Mouse (Mus musculus) left cerebral cortex, adult 11 months (tissue): ENCODE data around the gene Adamts8.

ENCODE experiments used
- DNase-seq: peaks from one replicate; pipeline ENCODE4 v3.0.0; 2022; ENCODE audit warnings: low spot score

Gene Adamts8

DNA sequence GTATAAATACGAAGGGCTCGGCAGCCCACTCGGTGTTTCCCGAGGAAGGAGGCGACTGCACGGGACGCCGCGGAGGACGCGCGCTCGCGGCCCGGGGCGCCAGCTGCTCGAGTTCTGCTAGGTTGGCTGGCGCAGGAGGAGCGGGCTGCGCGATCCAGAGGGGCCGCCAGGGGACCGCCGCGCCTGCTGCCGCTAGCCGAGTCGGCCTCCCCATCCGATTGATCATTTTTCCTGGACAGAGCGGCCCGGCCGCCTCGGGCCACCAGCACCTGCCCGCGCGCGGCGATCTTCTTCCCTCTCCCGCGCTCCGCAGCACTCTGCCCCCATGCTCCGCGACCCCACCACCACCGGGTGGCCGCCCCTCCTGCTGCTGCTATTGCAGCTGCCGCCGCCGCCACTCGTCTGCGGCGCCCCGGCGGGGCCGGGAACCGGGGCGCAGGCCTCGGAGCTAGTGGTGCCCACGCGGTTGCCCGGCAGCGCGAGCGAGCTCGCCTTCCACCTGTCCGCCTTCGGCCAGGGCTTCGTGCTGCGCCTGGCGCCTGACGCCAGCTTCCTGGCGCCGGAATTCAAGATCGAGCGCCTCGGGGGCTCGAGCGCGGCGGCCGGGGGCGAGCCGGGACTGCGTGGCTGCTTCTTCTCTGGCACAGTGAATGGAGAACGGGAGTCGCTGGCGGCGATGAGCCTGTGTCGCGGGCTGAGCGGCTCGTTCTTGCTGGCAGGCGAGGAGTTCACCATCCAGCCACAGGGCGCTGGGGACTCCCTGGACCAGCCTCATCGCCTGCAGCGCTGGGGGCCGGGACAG, at the start of gene Adamts8:
Gene Adamts8, plus strand, starts transcription at position 51 of the 802 bp plus-strand sequence.
- DNase-seq, result no peak

DNA sequence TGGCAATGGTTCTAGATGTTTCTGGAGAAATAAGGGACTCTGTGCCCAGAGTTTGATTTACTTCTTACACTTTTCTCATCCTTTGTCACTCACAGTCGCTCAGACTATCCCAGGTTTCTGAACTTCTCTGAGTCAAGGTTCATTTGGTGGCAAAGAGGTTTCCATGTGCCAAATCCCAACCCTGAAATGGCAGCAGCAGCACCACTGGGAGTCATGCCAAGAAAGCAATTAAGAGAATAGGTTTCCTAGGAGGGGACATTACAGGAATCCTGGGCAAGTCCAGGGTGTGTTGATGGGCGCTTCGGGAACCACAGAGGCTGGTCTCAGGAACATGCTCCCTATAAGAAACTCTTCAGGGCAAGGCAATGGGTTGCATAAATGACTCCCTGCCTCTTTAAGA, 46.7 kb upstream of the Adamts8 start:
- DNase-seq, result no peak

DNA sequence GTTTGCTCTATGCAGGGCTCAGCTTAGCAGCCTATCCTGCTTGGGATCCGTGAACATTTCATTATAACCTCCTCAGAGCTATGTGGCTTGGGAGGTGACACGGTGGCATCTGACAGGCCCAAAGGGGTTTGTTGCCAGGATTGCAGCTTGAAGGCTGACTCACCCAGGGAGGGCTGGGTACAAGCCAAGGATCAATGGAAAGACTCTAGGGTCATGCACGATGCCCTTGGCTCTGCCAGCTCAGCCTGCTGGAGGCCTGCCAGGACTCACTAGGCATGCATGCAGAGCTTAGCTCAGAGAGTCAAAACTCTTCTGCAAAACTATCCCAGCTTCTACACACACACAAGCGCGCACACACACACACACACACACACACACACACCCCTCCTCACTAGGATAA, 45.6 kb upstream of the Adamts8 start:
- DNase-seq, result peak; percentile 34

DNA sequence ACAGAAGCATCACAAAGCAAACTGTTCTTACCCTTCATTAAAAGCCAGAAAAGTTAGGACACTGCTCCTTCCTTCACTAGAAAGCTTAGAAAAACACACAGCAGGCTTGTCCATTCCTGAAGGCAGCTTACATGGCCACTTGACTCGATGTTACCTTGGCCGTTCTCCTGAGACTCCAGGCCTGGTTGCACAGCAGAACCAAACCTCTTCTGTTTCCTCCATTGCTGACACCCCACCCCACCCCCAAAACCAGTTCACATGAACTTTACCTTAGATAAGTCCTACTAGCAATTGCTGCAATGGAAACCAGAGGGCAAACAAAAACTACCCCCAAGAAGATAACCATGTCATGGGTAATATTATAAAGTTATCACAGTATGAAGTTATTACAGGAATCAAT, 45.2 kb upstream of the Adamts8 start:
- DNase-seq, result no peak

DNA sequence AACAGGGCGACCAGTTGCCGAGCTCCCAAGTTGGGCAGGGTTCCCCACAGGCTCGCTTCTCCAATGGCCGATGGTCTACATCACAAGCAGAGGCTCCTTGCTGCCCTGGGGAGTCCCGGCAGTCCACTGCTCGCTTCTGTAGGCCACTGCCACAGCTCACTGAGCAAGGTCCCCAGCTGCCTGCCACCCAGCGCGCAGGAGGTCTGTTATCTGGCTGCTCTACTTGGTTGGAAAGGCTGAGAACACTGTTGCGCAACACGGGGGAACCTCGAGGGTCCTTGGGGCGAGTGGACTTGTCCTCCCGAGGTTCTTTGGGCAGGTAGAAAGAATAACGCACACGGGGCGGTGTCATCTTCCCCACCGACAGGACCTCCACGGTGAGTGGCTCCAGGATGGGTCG, 40.2 kb upstream of the Adamts8 start:
- DNase-seq, result no peak

DNA sequence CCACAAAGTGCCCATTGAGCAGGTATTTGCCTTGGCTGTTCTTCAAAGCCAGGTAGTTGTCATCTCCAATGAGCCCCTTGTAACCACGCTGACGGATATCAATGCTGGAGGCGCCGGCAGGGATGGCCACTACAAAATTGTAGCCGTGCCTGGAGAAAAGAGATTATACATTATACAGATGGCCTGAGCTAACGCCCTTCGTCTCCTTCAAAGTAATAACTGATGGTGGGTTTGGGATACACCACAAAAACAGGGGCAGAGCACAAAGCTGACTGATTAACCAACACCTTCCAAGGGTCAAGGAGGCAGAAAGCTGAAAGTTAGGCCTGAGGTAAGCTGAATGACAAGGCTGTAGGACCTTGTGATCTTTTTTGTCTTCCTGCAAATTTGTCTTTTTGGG, 39.7 kb upstream of the Adamts8 start:
- DNase-seq, result no peak

DNA sequence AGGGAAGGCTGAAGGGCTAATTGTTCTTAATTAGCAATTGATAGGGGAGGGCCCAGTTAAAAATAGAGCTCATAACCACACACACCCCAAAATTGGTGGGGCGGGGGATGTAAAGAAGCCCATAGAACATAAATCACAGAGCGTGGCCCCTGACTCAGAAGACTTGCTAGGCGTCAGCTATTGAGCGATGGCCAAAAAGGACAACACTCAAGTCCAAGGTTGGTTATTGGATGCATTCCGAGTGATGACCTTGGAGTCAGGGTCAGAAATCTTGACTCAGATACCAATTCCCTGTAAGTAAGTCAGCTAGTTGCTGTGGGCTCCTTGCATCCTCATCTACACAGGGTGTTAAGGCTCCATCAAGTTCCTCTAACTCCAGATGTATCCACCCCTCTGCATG, 39.1 kb upstream of the Adamts8 start:
- DNase-seq, result no peak

DNA sequence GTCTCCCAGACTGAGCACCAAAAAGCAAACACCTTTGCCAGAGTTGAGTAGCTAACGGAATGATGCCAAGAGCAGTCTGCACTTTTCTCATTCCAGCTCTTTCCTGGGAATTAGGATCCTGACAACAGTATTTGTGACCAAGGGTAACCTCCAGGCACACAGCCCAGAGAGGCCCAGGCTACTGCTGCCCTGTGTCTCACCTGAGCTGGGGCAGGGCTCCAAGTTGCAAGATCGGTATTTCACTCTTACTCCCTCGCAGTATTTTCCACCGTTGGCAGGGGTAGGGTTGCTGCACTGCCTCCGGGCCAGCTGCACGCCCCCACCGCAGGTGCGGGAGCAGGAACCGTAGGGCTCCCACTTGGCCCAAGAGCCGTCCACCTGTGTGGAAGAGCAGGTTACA, 36.5 kb upstream of the Adamts8 start:
- DNase-seq, result no peak

DNA sequence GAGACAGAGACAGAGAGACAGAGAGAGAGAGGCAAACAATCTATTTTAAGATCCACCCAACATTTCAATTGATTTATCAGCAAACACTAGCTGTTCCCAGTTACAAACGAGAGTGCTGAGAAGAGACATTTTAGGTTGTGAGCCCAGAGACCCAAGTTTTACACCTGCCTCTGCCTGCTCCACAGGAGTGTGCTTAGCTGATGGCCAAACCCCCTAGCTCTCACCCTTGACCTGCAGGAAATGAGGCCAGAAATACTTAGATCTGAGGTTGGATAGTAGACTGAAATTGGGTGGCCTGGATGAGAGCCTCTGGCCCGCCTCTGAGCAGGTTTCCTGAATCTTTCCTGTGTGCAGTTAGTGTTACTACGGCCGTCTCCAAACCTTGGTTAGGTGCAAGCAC, 35.9 kb upstream of the Adamts8 start:
- DNase-seq, result no peak

DNA sequence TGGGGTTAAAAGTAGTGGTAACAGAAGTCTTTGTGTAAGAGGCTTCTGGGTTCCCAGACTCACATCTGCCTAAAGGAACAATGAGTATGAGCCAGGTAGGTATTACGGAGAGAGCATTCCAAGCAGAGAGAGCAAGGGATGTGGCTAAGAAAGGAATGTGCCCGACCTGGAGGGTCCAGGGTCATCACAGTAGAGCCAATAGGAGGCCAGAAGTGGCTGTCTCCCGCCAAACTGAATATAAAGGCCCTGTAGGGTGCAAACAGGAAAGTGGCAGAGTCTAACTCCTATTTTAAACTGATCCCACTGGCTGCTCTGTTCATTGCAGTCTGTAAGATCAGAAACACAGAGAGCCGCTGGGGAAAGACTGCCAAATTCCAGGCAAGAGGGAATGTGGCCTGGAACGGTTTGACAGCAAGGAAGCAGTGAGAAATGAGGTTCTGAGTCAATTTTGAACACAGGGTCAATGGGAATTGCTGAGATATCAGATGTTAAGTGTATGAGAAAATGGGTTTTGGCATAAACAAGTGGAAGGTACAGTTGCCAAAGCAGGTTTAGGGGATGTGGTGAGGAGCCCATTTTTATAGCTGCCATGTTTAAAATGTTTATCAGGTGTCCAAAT, 34.6 kb upstream of the Adamts8 start:
- no peak for DNase-seq

DNA sequence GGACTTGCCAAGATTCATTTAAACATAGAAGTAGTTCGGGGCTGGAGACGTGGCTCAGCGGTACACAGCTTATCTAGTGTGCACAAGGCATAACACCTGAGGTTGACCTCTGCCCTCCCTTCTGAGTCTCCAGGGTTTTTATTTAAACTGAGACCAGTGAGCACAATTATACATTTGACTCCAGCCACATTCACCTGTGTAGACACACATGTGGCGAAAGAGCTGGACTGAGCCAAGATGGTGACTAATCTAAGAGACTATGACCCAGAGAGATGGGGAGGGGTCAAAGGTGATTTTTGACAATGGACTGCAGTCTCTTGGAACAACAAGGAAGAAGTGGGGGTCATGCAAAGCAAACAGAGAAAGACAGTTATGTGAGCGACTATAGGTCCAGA, 34.1 kb upstream of the Adamts8 start:
- no peak for DNase-seq

DNA sequence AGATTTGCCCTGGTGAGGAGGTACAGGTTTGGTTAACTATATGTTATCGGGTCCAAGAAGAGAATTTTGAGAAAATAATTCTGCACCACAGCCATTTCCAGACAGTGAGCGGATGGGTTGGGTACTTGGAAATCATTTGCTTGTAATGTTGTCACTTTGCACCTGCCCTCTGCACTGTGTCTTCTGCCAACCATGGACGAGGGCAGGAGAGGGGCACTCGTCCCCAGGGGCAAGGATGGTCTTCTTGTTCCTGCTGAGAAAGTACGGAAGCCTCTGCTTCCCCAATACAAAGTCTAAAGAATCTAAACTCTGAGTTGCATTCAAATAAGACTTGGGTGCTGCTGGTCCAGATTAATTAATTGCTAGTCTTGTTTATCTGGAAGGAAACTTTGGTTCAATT, 33.4 kb upstream of the Adamts8 start:
- no peak for DNase-seq

DNA sequence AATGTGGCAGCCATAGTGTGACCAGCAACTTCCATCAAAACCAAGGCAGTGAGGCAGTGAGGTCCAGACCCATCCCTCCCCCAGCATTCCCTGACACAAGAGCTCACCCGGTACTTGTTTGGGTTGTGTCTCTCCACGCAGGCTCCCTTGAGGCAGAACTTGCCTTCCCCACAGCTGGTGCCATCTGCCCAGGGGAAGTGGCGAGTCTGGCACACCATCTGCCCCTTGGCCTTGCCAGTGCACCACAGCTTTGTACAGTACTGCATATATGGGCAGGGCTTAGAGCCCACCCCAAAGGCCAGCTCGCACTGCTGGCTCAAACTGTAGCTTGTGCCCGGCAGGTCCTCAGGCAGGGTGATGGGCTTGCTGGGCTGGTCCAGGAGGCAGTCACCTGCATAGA, 31.9 kb upstream of the Adamts8 start:
- DNase-seq, result no peak

DNA sequence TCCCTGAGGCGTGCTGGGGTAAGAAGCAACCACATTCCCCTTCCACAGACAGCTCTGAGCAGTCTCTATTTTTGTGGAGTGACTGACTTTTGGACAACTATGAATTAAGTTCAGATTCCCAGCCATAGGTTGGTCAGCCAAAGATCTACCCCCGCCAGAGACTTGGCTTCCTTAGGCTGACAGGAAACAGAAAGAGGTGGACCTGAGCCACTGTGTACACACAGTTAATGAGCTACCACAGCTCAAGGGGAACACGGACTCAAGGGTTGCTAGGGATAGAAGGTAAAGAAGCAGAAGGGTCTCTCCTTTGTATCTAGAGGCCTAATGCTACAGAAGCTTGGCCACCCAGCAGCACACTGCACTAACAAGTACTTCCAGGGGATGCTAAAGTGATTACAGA, 30.2 kb upstream of the Adamts8 start:
- no peak for DNase-seq

DNA sequence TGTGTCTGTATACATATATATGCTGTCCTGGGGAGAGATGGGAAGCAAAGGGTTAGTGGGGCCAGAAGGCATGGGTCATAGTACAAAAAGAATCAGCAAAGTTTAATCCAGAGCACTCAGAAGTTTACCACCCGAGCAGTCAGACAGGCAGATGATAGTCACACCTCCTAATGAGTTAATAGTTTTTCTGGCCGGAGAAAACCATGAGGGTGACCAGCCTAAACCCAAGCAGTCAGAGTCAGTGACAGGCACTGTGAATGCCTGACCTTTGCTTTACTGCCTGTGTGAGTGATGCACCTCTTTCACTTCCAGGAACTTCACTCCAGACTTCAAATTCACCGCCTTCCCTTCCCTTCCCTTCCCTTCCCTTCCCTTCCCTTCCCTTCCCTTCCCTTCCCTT, 28.9 kb upstream of the Adamts8 start:
- no peak for DNase-seq

DNA sequence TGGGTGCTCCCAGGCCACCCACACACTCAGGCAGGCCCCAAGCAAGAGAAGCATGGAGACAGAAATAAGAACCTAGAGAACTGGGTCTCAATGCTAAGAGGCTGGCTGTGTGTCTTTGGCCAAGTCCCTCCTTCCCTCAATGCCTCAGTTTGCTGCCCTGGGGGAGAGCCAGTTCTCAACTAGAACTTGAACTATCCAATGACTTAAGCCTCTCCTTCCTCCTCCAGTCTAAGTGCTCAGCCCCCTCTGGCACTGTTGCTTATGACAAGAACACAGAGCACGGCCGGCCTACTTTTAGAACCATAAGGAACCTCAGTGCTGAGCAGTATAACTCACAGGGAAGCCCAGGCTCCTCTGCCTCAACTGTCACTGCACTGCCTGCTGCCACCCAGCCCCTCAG, 28.1 kb upstream of the Adamts8 start:
- no peak for DNase-seq

DNA sequence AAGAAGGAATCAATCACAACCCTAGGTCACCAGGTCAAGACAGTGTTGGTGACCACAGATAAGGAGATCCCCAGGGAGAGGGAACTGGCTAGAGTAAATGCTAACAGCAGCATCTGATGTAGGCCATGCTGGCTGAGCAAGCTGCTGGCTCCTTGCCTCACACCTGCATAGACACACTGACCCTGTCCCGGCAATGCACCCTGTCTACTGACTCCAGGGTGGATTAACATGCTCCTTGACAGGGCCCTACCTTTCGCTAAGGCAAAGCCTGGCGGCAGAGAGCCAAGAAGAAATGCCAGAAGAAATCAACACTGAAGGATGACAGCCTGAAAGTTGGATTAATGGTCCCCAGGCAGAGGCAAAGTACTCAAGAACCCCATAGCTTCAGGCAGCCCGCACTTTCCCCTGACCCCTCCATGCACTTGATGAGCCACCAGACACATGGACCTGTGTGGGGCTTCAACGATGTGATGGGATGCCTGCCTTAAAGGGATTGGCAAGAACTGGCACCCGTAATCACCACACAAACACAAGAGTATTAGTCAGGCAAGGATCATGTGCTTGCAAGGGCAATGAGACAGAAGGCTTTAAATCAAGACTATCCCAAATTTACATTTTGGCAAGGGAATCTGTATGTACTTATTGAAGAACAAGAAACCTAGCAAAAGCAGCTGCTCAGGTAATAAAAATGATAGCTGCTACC, 25.9 kb upstream of the Adamts8 start:
- DNase-seq, result no peak

DNA sequence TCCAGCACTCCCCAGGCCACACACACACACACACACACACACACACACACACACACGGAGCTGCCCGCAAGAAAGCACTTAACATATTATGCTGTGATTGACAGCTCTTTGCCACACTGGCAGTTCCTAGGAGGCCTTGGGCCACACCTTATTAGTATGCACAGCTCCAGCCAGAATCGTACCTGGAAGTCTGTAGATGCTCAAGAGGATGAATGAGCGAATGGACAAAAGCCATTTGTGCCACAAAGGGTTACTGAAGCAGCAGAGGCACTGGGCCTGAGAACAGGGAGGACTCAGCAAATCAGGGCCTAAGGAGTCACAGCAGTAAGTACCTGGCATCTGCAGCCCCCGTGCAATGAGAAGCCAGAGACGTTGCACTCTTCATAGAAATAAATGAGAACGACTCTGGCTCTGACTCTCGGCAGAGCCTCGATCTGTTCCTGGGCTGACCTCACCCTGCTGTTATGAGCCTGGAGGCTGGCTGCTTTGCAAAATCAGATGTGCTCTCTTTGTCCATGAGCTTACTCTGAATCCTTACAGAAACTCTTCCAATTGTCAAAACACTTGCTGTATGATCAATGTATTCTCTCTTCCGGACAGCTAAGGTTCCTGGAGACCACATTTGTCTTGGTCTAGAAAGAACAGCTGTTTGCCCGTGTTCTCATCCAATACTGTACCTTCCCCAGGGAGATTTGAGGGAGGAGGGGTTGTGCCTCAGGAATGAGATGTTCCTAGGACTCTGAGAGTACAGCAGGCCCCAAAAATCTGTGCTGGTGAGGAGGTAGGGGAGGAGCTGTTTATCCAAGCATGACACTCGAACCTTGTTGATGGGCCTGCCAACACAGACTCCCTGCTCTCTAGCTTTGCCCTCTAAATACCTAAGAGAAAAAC, 23.7 kb upstream of the Adamts8 start:
- no peak for DNase-seq

DNA sequence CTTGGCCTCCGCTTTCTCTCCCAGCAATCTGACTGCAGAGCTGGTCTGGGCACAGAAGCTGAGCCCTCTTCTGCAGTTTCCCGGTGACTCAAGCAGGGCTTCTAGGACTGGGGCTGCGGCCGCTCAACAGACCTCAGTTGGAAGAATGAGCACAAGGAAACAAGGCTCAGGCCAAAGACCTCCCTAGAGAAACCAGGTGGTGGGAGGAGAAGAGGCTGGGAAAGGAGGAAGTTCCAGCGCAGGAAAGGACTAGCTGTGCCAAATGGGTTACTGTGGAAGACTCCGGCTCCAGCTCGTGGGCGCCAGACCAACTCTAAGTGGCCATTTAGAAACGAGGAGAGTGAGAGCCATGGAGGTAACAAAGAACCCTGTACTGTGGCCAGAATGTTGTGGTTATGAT, 22.7 kb upstream of the Adamts8 start:
- no peak for DNase-seq

DNA sequence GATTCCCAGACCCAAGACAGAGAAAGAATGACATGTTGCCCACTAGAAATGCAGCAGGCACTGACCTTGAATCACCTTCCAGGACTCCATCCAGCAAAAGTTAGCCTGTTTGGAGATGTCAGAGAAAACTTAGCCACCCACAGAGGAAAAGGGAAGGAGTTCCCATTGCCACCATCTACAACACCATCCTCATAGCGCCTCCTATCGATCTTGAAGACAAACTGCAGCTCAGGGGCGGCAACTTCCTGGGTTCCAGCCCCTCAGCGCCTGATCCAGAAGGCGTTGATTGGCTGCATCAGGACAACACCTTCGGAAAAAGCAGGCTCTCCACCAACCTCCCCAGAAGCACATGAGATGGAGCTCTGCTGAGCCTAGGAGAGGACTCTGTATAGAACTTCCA, 21.6 kb upstream of the Adamts8 start:
- no peak for DNase-seq

DNA sequence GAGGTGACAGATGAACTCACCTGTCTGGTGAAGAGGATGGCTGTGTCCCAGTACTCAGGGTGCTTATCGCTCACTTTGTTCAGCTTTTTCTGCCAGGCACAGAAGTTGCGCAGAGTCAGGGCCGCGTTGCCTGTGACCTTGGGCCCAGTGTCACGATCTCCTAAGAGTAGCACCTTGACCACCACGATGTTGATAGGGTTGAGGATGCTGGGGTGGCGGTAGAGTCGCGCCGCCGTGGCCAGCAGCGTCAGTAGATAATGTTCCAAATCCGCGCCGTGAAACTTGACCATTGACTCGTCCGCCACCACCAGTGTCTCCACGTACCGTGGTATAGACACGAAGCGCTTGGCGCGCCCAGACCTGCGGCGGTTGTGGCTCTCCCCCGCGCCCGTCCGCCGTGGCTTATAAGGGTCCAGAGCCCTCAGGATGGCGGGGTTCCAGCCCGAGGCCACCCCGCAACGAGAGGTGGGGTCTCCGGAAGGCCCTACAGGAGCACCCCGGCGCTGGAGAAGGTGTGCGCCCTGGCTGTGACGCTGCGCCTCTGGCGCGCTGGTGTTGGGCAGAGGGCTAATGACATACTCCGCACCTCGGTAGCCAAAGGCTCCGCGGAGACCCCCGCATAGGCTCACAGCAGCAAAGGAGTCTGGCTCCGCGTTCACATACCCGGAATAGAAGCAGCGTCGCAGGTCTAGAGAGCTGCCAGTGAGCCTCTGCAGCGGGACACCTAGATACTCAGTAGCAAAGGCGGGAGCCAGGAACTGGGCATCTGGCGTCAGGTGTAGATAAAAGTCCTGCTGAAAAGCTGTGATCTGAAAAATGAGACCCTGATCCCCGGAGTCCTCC, 20.9 kb upstream of the Adamts8 start:
- no peak for DNase-seq
